Mouse (Mus musculus): ENCODE measurements around the gene R3hdml. TPM values are rescaled to one million over a fixed set of nuclear protein-coding genes. Genes with fewer than 3 reads are reported as not detected.

R3hdml gene
- polyA plus RNA-seq, 1 experiment from 2014 or later: not detected

GRCm38 (mm10) chr2:163489725-163490291 is 2.3 kb upstream of the R3hdml start:
- H3K27ac ChIP-seq (ENCODE audit: low read length): no peak overlapping the region
- no peaks in the 10 kb centered on the region for H3K9me3 ChIP-seq (replicated peaks; ENCODE audit: control insufficient read depth, low read length)
- no peak for ATAC-seq (ENCODE audit: insufficient read depth, low FRiP score)
- H3K36me3 ChIP-seq (ENCODE audit: control insufficient read depth, insufficient read depth, low read length): no peaks in the 10 kb centered on the region
- H3K4me1 ChIP-seq (ENCODE audit: control insufficient read depth, insufficient read depth, low read length): no peaks in the 10 kb centered on the region
- WGBS: 61% methylated on average over 5 of the region's 5 CpGs
- no peak overlapping the region for H3K9ac ChIP-seq (ENCODE audit: low read length)
- H3K27me3 ChIP-seq (ENCODE audit: control insufficient read depth, insufficient read depth, low read length): no peaks in the 10 kb centered on the region
- H3K4me3 ChIP-seq (replicated peaks; ENCODE audit: low read length): no peak overlapping the region
- H3K4me2 ChIP-seq (ENCODE audit: low read depth, low read length): no peak overlapping the region

GRCm38 (mm10) chr2:163490656-163491055 is 1.5 kb upstream of the R3hdml start:
- no peak for ATAC-seq (ENCODE audit: insufficient read depth, low FRiP score)
- 84% methylated on average over 17 of the region's 17 CpGs for WGBS

GRCm38 (mm10) chr2:163491351-163491750 is 767 bp upstream of the R3hdml start:
- Histone ChIP-seq H3K4me3 (replicated peaks; ENCODE audit: low read length) (no peak overlapping the region), H3K36me3 (ENCODE audit: control insufficient read depth, insufficient read depth, low read length) (no peaks in the 10 kb centered on the region)

More at GRCm38 (mm10) chr2:163490656-163491055, 1.5 kb upstream of the R3hdml start:
- Histone ChIP-seq H3K27ac (ENCODE audit: low read length) (no peak overlapping the region), H3K36me3 (ENCODE audit: control insufficient read depth, insufficient read depth, low read length) (no peaks in the 10 kb centered on the region), H3K4me1 (ENCODE audit: control insufficient read depth, insufficient read depth, low read length) (no peaks in the 10 kb centered on the region), H3K4me2 (ENCODE audit: low read depth, low read length) (no peak overlapping the region), H3K27me3 (ENCODE audit: control insufficient read depth, insufficient read depth, low read length) (no peaks in the 10 kb centered on the region), H3K9me3 (replicated peaks; ENCODE audit: control insufficient read depth, low read length) (no peaks in the 10 kb centered on the region), H3K4me3 (replicated peaks; ENCODE audit: low read length) (no peak overlapping the region), H3K9ac (ENCODE audit: low read length) (no peak overlapping the region)

GRCm38 (mm10) chr2:163493031-163493430 is 913 bp downstream of the R3hdml start:
- Histone ChIP-seq H3K27ac (ENCODE audit: low read length) (no peak overlapping the region), H3K36me3 (ENCODE audit: control insufficient read depth, insufficient read depth, low read length) (no peaks in the 10 kb centered on the region), H3K4me3 (replicated peaks; ENCODE audit: low read length) (no peak overlapping the region), H3K9me3 (replicated peaks; ENCODE audit: control insufficient read depth, low read length) (no peaks in the 10 kb centered on the region), H3K4me1 (ENCODE audit: control insufficient read depth, insufficient read depth, low read length) (no peaks in the 10 kb centered on the region), H3K27me3 (ENCODE audit: control insufficient read depth, insufficient read depth, low read length) (no peaks in the 10 kb centered on the region), H3K4me2 (ENCODE audit: low read depth, low read length) (no peak overlapping the region), H3K9ac (ENCODE audit: low read length) (no peak overlapping the region; the same call in 1 of the 2 replicates)
- no peak for ATAC-seq (ENCODE audit: insufficient read depth, low FRiP score)
- WGBS: 37% methylated on average over 5 of the region's 5 CpGs

More at GRCm38 (mm10) chr2:163491351-163491750, 767 bp upstream of the R3hdml start:
- 61% methylated on average over 7 of the region's 7 CpGs for WGBS
- Histone ChIP-seq H3K9ac (ENCODE audit: low read length) (no peak overlapping the region), H3K4me2 (ENCODE audit: low read depth, low read length) (no peak overlapping the region), H3K27me3 (ENCODE audit: control insufficient read depth, insufficient read depth, low read length) (no peaks in the 10 kb centered on the region), H3K9me3 (replicated peaks; ENCODE audit: control insufficient read depth, low read length) (no peaks in the 10 kb centered on the region), H3K4me1 (ENCODE audit: control insufficient read depth, insufficient read depth, low read length) (no peaks in the 10 kb centered on the region), H3K27ac (ENCODE audit: low read length) (no peak overlapping the region)
- ATAC-seq (ENCODE audit: insufficient read depth, low FRiP score): no peak

- peak; percentile 70; the same call in 1 of the 2 replicates for ATAC-seq (ENCODE audit: insufficient read depth, low FRiP score)
- Histone ChIP-seq H3K4me2 (ENCODE audit: low read depth, low read length) (no peak overlapping the region), H3K9me3 (replicated peaks; ENCODE audit: control insufficient read depth, low read length) (no peaks in the 10 kb centered on the region), H3K36me3 (ENCODE audit: control insufficient read depth, insufficient read depth, low read length) (no peaks in the 10 kb centered on the region), H3K4me1 (ENCODE audit: control insufficient read depth, insufficient read depth, low read length) (no peaks in the 10 kb centered on the region), H3K9ac (ENCODE audit: low read length) (no peak overlapping the region), H3K27ac (ENCODE audit: low read length) (peak overlapping the region; percentile 67; the same call in 1 of the 2 replicates), H3K27me3 (ENCODE audit: control insufficient read depth, insufficient read depth, low read length) (no peaks in the 10 kb centered on the region), H3K4me3 (replicated peaks; ENCODE audit: low read length) (no peak overlapping the region)
- WGBS: 10% methylated on average over 5 of the region's 5 CpGs
Observed at GRCm38 (mm10) chr2:163493976-163494375, 1.9 kb downstream of the R3hdml start.

- Histone ChIP-seq H3K9me3 (replicated peaks; ENCODE audit: control insufficient read depth, low read length) (no peaks in the 10 kb centered on the region), H3K36me3 (ENCODE audit: control insufficient read depth, insufficient read depth, low read length) (no peaks in the 10 kb centered on the region), H3K9ac (ENCODE audit: low read length) (no peak overlapping the region), H3K4me1 (ENCODE audit: control insufficient read depth, insufficient read depth, low read length) (no peaks in the 10 kb centered on the region), H3K27ac (ENCODE audit: low read length) (peak overlapping the region; percentile 67), H3K4me3 (replicated peaks; ENCODE audit: low read length) (no peak overlapping the region), H3K27me3 (ENCODE audit: control insufficient read depth, insufficient read depth, low read length) (no peaks in the 10 kb centered on the region), H3K4me2 (ENCODE audit: low read depth, low read length) (no peak overlapping the region)
- 26% methylated on average over 6 of the region's 6 CpGs for WGBS
- ATAC-seq (ENCODE audit: insufficient read depth, low FRiP score): no peak
Observed at GRCm38 (mm10) chr2:163494456-163494855, 2.3 kb downstream of the R3hdml start.

- Histone ChIP-seq H3K27ac (ENCODE audit: low read length) (no peak overlapping the region), H3K4me3 (replicated peaks; ENCODE audit: low read length) (no peak overlapping the region), H3K9ac (ENCODE audit: low read length) (no peak overlapping the region), H3K27me3 (ENCODE audit: control insufficient read depth, insufficient read depth, low read length) (no peaks in the 10 kb centered on the region), H3K9me3 (replicated peaks; ENCODE audit: control insufficient read depth, low read length) (no peaks in the 10 kb centered on the region), H3K4me1 (ENCODE audit: control insufficient read depth, insufficient read depth, low read length) (no peaks in the 10 kb centered on the region), H3K4me2 (ENCODE audit: low read depth, low read length) (no peak overlapping the region), H3K36me3 (ENCODE audit: control insufficient read depth, insufficient read depth, low read length) (no peaks in the 10 kb centered on the region)
- no peak for ATAC-seq (ENCODE audit: insufficient read depth, low FRiP score)
- 75% methylated on average over 2 of the region's 2 CpGs for WGBS
Observed at GRCm38 (mm10) chr2:163502219-163502618, 10.1 kb downstream of the R3hdml start.

GRCm38 (mm10) chr2:163503191-163503590 is 11.1 kb downstream of the R3hdml start:
- Histone ChIP-seq H3K36me3 (ENCODE audit: control insufficient read depth, insufficient read depth, low read length) (no peaks in the 10 kb centered on the region), H3K4me1 (ENCODE audit: control insufficient read depth, insufficient read depth, low read length) (peaks cover 2% of the 10 kb centered on the region; the same call in 1 of the 2 replicates), H3K4me2 (ENCODE audit: low read depth, low read length) (no peak overlapping the region), H3K9me3 (replicated peaks; ENCODE audit: control insufficient read depth, low read length) (no peaks in the 10 kb centered on the region), H3K4me3 (replicated peaks; ENCODE audit: low read length) (no peak overlapping the region), H3K27me3 (ENCODE audit: control insufficient read depth, insufficient read depth, low read length) (no peaks in the 10 kb centered on the region), H3K9ac (ENCODE audit: low read length) (no peak overlapping the region), H3K27ac (ENCODE audit: low read length) (no peak overlapping the region)
- no peak for ATAC-seq (ENCODE audit: insufficient read depth, low FRiP score)
- WGBS: 66% methylated on average over 7 of the region's 7 CpGs

GRCm38 (mm10) chr2:163506300-163507004 is 14.3 kb downstream of the R3hdml start, which contains the start of gene Hnf4a:
Gene Hnf4a (plus strand): TSS chr2:163506808.
- Histone ChIP-seq H3K4me1 (ENCODE audit: control insufficient read depth, insufficient read depth, low read length) (peaks cover 3% of the 10 kb centered on the region; the same call in 1 of the 2 replicates), H3K9me3 (replicated peaks; ENCODE audit: control insufficient read depth, low read length) (no peaks in the 10 kb centered on the region), H3K36me3 (ENCODE audit: control insufficient read depth, insufficient read depth, low read length) (no peaks in the 10 kb centered on the region), H3K4me2 (ENCODE audit: low read depth, low read length) (peak within 1 kb of the TSS; percentile 38), H3K9ac (ENCODE audit: low read length) (peak within 1 kb of the TSS; percentile 70), H3K27ac (ENCODE audit: low read length) (peak within 1 kb of the TSS; percentile 65), H3K4me3 (replicated peaks; ENCODE audit: low read length) (peak within 1 kb of the TSS; percentile 49), H3K27me3 (ENCODE audit: control insufficient read depth, insufficient read depth, low read length) (no peaks in the 10 kb centered on the region)
- WGBS: 54% methylated on average over 10 of the region's 10 CpGs
- ATAC-seq (ENCODE audit: insufficient read depth, low FRiP score): peak; percentile 90

Measured in stomach, embryonic 16.5 days (tissue).